Mouse (Mus musculus) erythroblast, adult 5-6 weeks (primary cell): ENCODE data around the gene Hist1h2ao. TPM values are rescaled to one million over a fixed set of nuclear protein-coding genes. Genes with fewer than 3 reads are reported as not detected.
A peak's percentile ranks its signal among the peaks of the same experiment; 100 is the strongest.
"Not testable (repeated sequence)": the region's sequence is repeated elsewhere in the genome, so short reads cannot be mapped to it uniquely, and the experiment has no call there.

ENCODE experiments used
- ATAC-seq: replicated peaks from 2 replicates; pipeline ENCODE4 v1.8.0; 2016; ENCODE audit warnings: moderate number of reproducible peaks, mild to moderate bottlenecking, moderate TSS enrichment, inconsistent platforms; ENCODE audit not compliant: poor library complexity, low FRiP score, severe bottlenecking
- total RNA-seq, 2 experiments: library from RNA; stranded (forward) in 1 of 2; stranded (reverse) in 1 of 2; fragments of 150-400 nt in 1 of 2; fragments of 200-764, 138-1000 nt in 1 of 2; gene quantifications; 2 replicates each; pipeline versions ENCODE4 v1.2.3 to v1.2.4; 2015 to 2017; ENCODE audit warnings: low replicate concordance in 2 of 2

Gene Hist1h2ao
- total RNA-seq, 2 experiments from 2014 or later, result 86.1 TPM; not detected in 1

DNA sequence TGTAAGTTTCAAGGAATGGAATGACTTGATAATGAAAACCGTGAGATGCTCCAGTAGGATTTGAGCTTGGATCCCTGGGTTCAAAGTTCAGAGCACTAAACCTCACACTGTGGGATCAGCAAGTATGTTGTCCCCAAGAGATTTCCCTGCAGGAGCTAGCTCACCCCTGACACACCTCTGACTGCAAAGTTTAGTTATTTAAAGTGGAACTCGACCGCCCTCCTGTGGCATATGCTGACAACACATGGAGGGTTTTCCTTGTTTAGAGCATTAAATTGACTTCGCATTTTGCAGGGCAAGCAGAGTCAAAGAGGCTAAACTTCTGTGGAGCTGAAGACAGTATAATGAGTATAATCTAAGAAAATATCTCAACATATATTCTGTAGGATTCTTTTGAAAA, 7.2 kb upstream of the Hist1h2ao start:
- peak; percentile 87 for ATAC-seq

GRCm38 (mm10) chr13:21811074-21811473, 809 bp downstream of the Hist1h2ao start:
- peak; percentile 49 for ATAC-seq

GRCm38 (mm10) chr13:21811539-21811938, 1.3 kb downstream of the Hist1h2ao start, which contains the start of gene Hist1h4m:
Gene Hist1h4m (plus strand): TSS chr13:21811746.
- peak; percentile 66 for ATAC-seq

DNA sequence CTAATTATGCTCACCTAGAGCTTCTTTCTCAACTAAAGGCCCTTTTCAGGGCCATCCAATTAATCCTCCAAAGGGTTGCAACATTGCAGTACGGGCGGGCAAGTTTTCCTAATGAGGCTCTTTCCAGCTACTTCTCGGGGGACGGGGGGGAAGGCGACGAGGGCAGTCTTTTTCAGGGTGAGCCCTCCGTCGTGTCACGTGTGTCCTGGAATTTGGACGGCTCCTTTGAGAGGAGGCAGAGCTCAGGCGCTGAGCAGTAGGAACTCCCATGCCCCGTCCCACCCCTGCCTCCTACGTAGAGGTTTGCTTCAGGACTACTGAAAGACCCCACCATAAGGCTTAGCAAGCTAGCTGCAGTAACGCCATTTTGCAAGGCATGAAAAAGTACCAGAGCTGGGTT, 1.8 kb downstream of the Hist1h2ao start:
- ATAC-seq, result peak; percentile 60

DNA sequence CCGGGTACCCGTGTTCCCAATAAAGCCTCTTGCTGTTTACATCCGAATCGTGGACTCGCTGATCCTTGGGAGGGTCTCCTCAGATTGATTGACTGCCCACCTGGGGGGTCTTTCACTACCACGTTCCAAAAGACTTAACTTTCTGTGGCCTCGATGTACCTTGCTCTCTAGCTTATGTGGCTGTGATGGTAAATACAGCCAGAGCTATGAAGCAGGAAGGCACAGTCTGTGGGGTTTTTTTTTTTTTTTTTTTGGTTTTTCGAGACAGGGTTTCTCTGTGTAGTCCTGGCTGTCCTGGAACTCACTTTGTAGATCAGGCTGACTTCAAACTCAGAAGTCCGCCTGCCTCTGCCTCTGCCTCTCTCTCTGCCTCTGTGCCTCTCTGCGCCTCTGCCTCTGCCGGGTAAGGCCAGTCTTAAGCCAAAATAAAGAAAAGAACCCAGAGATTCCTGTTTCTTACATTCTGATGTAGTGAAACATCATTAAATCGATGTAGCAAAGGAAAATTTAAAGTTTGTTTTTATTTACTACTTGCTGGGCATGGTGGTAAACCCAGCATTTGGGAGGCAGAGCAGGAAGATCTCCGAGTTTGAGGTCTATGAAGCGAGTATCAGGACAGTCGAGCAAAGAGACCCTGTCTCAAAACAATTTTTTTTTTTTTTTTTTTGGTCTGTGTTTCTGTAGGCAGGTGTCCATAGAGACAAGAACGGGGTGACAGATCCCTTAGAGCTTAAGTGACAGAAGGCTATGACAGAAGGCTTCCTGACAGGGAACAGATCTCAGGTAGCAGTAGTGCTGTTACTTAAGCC, 10.0 kb downstream of the Hist1h2ao start:
- ATAC-seq, result peak; percentile 78

DNA sequence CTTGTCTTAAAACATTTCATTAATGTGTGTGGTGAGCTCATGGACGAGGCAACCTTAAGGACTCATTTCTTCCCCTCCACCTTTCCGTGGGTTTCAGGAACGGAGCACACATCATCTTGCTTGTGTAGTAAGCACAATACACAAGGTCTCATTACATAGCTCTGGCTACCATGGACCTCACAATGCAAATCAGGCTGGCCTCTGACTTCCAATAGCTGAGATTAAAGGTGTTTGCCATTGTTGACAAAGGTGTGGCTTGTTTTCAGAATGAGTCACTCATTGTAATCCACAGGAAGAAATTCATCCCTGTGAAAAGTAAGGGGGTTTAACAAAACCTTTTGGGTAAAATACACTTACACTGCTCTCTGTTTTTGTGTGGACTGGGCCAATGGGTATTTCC, 18.2 kb downstream of the Hist1h2ao start:
- ATAC-seq, result no peak

- ATAC-seq, result no peak
These were observed 20.1 kb downstream of the Hist1h2ao start for GRCm38 (mm10) chr13:21830344-21830743.

- peak; percentile 62 for ATAC-seq
These were observed 21.4 kb downstream of the Hist1h2ao start, which contains the start of gene Hist1h4n for GRCm38 (mm10) chr13:21831418-21832394. Gene Hist1h4n (minus strand): TSS chr13:21832196.

DNA sequence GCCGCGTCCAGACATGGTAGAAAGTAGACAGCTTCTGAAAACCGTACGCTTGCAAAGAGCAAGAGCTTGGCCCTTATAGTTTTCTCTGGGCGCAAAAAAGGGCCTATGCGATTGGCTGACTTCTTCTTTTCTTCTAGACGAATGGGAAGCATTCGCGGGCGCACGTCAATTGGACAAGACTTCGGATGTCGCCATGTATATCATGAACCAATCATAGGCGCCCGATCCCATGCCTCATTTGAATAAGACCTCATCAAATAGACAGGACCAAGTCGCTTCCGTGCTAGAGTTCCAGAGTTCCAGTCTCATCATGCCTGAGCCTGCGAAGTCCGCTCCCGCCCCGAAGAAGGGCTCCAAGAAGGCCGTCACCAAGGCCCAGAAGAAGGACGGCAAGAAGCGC, 23.2 kb downstream of the Hist1h2ao start, which contains the start of the genes Hist1h2ap and Hist1h2br:
TSS of gene Hist1h2ap (minus strand) at position 47 of the 400 bp plus-strand sequence.
TSS of gene Hist1h2br (plus strand) at position 283 of the 400 bp plus-strand sequence.
- ATAC-seq, result peak; percentile 83

- peak; percentile 88 for ATAC-seq
These were observed 30.2 kb downstream of the Hist1h2ao start for GRCm38 (mm10) chr13:21840508-21840907.

DNA sequence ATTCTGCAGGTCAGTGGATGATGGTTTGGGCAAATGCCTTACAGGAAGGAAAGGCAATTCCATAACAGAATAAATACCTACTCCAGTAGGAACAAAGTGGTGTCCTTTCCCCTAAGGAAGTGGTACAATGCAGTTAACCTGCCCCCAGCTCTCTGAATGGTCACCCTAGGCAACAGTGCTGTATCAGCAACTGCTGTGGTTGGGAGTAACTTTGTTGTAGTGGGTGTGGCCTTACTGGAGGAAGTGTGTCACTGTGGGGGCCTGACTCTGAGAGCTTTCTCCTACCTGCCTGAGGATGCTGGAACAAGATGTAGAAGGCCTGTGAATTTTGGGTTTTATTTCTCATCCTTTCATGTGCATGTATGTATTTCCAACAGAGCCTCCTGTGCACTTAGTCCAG, 36.1 kb downstream of the Hist1h2ao start:
- peak; percentile 83 for ATAC-seq

- no peak for ATAC-seq
These were observed 37.6 kb downstream of the Hist1h2ao start for GRCm38 (mm10) chr13:21847883-21848282.

DNA sequence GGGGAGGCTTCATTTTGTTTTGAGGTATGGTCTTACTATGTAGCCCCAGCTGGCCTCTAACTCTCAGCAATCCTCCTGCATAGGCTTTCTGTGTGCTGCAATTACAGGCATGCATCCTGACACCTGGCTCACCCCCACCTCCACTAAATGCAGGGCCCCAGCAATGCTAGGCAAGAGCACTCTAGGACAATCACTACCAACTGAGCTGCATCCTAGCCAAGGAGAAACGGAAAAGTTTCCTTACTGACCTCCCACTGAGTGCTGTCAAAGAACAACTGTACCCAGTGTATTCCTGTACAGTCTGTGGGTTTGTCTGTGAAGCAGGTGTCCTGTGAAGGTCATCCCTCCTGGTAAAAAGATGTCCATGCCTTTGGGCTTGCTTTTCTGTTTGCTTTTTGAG, 40.4 kb downstream of the Hist1h2ao start:
- ATAC-seq, result not testable (repeated sequence)

- ATAC-seq, result no peak
These were observed 42.1 kb downstream of the Hist1h2ao start for GRCm38 (mm10) chr13:21852215-21852945.

GRCm38 (mm10) chr13:21855146-21855545, 44.9 kb downstream of the Hist1h2ao start:
- no peak for ATAC-seq

DNA sequence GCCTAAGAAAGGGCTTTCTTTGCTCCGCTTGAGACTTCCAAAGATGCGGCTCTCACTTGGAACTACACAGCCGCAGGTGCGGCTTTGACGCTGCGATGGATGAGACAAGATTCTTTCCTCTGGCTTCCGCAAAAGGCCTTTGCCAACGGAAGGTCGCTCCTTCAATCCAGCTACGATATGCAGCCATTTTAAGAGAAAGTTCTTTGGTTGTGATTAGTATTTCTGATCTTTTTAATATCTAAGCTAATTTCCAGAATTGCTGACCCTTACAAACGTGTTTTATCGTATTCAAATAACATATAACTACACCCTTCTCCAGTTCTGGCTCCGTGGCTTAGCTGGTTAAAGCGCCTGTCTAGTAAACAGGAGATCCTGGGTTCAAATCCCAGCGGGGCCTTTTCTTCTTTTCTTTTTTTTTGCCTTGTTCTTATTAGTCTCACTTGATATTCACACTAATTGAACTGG, 45.5 kb downstream of the Hist1h2ao start:
- peak; percentile 51; the same call in 1 of the 2 replicates for ATAC-seq
